Mouse (Mus musculus) liver, embryonic 14.5 days (tissue): ENCODE measurements around the gene Pilrb1. TPM values are rescaled to one million over a fixed set of nuclear protein-coding genes. Genes with fewer than 3 reads are reported as not detected.
"Not testable (repeated sequence)": the region's sequence is repeated elsewhere in the genome, so short reads cannot be mapped to it uniquely, and the experiment has no call there.

Experiments
- ATAC-seq: fragments of 200-750 bp; cut with Nextera tagmentation; 2 replicates; pipeline ENCODE4 v1.8.0; 2017; ENCODE audit warnings: moderate number of reproducible peaks, mild to moderate bottlenecking, moderate library complexity; ENCODE audit not compliant: insufficient read depth
- DNase-seq, 3 experiments: peaks; one replicate each; pipeline ENCODE4 v3.0.0-alpha.2; 2012 to 2013; ENCODE audit warnings: low read depth in 3 of 3, low spot score in 3 of 3
- H3K27ac ChIP-seq: fragments of 300-500 bp; sonication (generic); 2 replicates; pipeline ENCODE4 v1.5.1; 2014; ENCODE audit warnings: moderate library complexity, mild to moderate bottlenecking, control low read depth, inconsistent platforms
- H3K27me3 ChIP-seq: fragments of 300-500 bp; sonication (generic); 2 replicates; pipeline ENCODE4 v1.6.1; 2014; ENCODE audit warnings: mild to moderate bottlenecking, low read length, moderate library complexity; ENCODE audit not compliant: control insufficient read depth, insufficient read depth
- H3K36me3 ChIP-seq: fragments of 300-500 bp; sonication (generic); replicated peaks from 2 replicates; pipeline ENCODE4 v1.6.1; 2014; ENCODE audit warnings: low read depth; ENCODE audit not compliant: control insufficient read depth, insufficient read depth
- H3K4me1 ChIP-seq, 2 experiments: fragments of 200-500 bp in 1 of 2; fragments of 300-500 bp in 1 of 2; sonication (generic) in 1 of 2; replicated peaks; 2 replicates each; pipeline ENCODE4 v1.6.1; 2012 to 2014; ENCODE audit warnings: antibody characterized with exemption in 1 of 2, inconsistent platforms in 1 of 2, low read length in 1 of 2; ENCODE audit not compliant: control insufficient read depth in 2 of 2, insufficient read depth in 2 of 2
- H3K4me2 ChIP-seq: fragments of 300-500 bp; sonication (generic); 2 replicates; pipeline ENCODE4 v1.6.1; 2014; ENCODE audit warnings: low read depth, mild to moderate bottlenecking, control low read depth, moderate library complexity
- H3K4me3 ChIP-seq, 2 experiments: fragments of 200-500 bp in 1 of 2; fragments of 300-500 bp in 1 of 2; sonication (generic) in 1 of 2; 2 replicates each; pipeline ENCODE4 v1.5.1; 2012 to 2014; ENCODE audit warnings: low read depth in 2 of 2, low read length in 2 of 2, mild to moderate bottlenecking in 2 of 2, control low read depth in 1 of 2, inconsistent platforms in 1 of 2, moderate library complexity in 1 of 2; ENCODE audit not compliant: insufficient read depth in 1 of 2
- H3K9ac ChIP-seq: fragments of 300-500 bp; sonication (generic); replicated peaks from 2 replicates; pipeline ENCODE4 v1.6.1; 2014; ENCODE audit warnings: mild to moderate bottlenecking, control low read depth, moderate library complexity
- H3K9me3 ChIP-seq: fragments of 300-500 bp; sonication (generic); 2 replicates; pipeline ENCODE4 v1.6.1; 2016; ENCODE audit warnings: low read length, mixed read lengths; ENCODE audit not compliant: control insufficient read depth
- CTCF ChIP-seq: IDR thresholded peaks from 2 replicates; pipeline ENCODE4 v1.5.1; 2016; ENCODE audit warnings: antibody characterized with exemption, low read depth, control low read depth
- EP300 ChIP-seq: IDR thresholded peaks from 2 replicates; pipeline ENCODE4 v1.6.1; 2016; ENCODE audit warnings: antibody characterized with exemption, low read depth
- WGBS: fragments of 180-500 bp; shearing (Covaris S2); extraction: QIAGEN DNeasy Blood & Tissue Kit; methylation state at CpG from one replicate; pipeline ENCODE4 v1.1.7; 2014; ENCODE audit not compliant: insufficient replicate concordance; 5-methylcytosine and 5-hydroxymethylcytosine counted together
- polyA plus RNA-seq, 2 experiments: library from polyadenylated mRNA; depleted of rRNA in 1 of 2; stranded (reverse) in 1 of 2; unstranded in 1 of 2; fragments of >200 nt; fragmentation: Nextera tagmentation in 1 of 2; extraction: Ambion mirVana in 1 of 2; gene quantifications; 2 replicates each; pipeline versions ENCODE4 v1.2.1 to v1.2.3; 2012 to 2014

The Pilrb1 gene
- polyA plus RNA-seq, 2 experiments, result 2.2 to 3.1 TPM

DNA sequence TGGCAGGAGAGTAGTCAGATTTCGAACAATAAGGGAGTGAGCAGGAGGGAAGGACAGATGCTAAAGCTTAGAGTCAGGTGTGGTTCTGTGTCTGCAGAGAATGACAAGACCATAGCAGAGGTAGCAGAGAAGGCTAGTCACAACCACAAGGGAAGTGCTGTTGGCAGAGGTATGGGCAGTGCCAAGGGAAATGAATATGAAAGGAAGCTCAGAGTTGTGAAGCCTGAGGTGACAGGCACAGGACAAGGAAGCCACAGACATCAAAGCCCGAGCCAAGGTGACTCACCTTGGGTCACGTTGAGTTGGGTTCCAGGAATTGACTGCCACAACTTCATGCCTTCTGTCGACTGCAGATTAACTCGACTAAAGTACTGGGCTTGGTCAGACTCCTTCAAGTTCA lies 1.0 kb downstream of the Pilrb1 start:
- not testable (repeated sequence) for H3K27me3 ChIP-seq, H3K4me1 ChIP-seq, H3K4me2 ChIP-seq, H3K27ac ChIP-seq, H3K4me3 ChIP-seq, ATAC-seq, DNase-seq, H3K9ac ChIP-seq, H3K36me3 ChIP-seq, H3K9me3 ChIP-seq
- WGBS, result 24% methylated on average over 4 of the region's 5 CpGs

DNA sequence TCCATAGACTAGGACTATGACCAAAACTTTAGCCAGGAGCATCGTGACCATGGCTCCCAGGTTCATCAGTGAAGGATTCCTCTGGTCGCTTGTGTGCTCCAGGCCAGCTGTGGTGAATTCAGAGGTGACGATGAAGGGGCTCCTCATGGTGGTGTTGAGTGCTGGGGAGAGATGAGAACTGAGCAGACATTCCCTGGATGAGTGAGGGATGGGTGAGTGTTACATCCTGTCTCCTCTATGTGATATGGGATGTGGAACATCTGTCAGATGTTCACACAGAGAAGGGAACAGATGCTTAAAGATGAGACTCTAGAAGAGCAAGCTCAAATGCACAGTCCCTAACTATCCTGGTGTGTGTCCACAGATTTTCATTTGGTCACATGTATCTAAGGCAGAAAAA lies 3.0 kb downstream of the Pilrb1 start:
- not testable (repeated sequence) for H3K4me2 ChIP-seq, H3K27me3 ChIP-seq, H3K4me3 ChIP-seq, ATAC-seq, H3K9me3 ChIP-seq, H3K4me1 ChIP-seq, H3K27ac ChIP-seq, H3K9ac ChIP-seq, DNase-seq, H3K36me3 ChIP-seq
- 64% methylated on average over 3 of the region's 3 CpGs for WGBS

DNA sequence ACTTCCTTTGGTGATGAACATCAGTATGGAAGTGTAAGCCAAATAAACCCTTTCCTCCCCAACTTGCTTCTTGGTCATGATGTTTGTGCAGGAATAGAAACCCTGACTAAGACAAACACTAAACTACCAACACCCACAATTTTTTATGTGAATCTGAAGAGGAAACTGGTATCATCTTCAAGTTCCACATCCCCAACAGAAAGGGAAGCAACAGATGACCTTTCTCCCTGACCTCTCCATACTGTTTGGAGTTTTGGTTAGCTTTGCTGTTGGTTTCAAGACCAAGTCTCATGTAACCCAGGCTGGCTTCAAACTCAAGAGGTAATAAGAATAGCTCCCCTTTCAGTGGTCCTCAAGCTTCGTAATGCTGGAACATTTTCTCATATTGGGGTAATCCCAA lies 7.6 kb downstream of the Pilrb1 start:
- not testable (repeated sequence) for H3K4me1 ChIP-seq, ATAC-seq, H3K27ac ChIP-seq, H3K4me2 ChIP-seq, H3K9ac ChIP-seq, H3K36me3 ChIP-seq, H3K9me3 ChIP-seq, H3K4me3 ChIP-seq, H3K27me3 ChIP-seq, DNase-seq
- 72% methylated on average over 1 of the region's 1 CpGs for WGBS

DNA sequence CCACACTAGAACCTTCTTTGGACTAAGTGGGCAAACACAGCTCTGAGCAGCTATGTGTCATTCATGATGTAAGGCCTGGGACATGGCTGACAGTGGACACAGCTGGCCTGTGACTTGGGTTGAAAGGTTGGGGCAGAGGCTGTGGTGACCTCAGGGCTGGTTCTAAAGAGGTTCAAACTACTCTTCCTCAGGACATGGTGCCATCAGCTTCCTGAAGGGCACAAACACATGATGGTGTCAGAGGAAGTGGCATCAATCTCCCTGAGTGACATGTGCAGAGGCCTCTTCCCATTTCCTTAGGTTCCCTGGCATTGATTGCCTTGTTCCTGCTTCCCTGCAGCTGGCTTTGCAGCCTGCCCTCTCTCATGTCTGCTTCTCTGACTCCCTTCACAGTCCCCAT lies 20.8 kb downstream of the Pilrb1 start:
- not testable (repeated sequence) for H3K9me3 ChIP-seq, DNase-seq, ATAC-seq, H3K4me2 ChIP-seq, H3K27ac ChIP-seq, H3K27me3 ChIP-seq, H3K4me3 ChIP-seq, H3K36me3 ChIP-seq, H3K4me1 ChIP-seq, H3K9ac ChIP-seq

DNA sequence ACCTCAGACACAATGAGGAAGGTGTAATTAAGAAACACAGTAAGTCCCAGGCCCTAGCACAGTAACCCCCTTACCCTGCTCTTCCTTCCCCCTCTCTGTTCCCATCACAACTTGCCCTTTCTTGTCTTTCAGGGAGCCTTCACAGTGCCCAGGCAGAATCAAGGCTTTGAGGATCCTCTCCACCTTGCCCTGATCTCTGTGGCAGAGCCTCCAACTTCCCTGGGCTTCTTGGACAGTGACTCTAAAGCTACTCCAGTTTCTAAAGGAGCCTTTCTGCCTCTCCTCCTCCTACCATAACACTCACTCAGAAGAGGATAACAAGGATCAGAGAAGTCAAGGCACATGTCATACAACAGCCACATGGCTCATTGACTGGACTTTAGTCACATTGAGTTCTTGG lies 21.3 kb downstream of the Pilrb1 start:
- H3K36me3 ChIP-seq, result no peaks in the 10 kb centered on the region
- no peak overlapping the region for H3K4me2 ChIP-seq
- no peak for TF ChIP-seq CTCF
- TF ChIP-seq EP300, result no peak
- H3K4me1 ChIP-seq, result no peaks in the 10 kb centered on the region
- H3K9me3 ChIP-seq, result no peaks in the 10 kb centered on the region
- DNase-seq (no peak), ATAC-seq (no peak)
- H3K27ac ChIP-seq, result no peak overlapping the region
- H3K27me3 ChIP-seq, result no peaks in the 10 kb centered on the region
- no peak overlapping the region for H3K9ac ChIP-seq
- H3K4me3 ChIP-seq, result no peak overlapping the region

DNA sequence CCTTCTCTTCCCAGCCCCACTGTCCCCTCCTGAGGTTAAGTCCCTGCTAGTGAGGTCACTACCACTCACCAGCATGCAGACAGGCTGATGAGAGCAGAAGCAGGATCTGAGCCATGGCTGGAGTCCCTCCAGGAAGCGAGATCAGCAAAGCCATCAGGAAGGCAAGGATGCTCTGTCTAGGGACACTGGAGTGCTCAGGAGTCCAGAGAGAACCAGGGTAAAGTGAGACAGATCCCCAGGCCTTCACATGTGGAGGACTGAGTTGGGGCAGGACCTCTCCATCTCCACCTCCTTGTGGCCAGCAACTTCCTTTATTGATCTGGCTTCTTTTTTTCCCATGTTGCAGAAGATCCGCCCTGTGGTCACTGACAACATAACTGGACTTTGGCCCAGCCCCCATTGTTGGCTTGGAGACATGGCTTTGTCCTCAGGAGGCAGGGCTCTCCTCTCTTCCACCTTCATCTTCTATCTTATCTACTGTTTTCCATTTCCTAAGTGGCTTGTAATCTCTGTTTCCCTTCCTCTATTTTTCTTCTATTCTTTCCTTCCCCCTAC lies 21.9 kb downstream of the Pilrb1 start, which contains the start of gene Pilra:
TSS of gene Pilra (minus strand) at position 316 of the 555 bp plus-strand sequence.
- H3K4me3 ChIP-seq, H3K4me1 ChIP-seq, H3K9ac ChIP-seq, H3K27me3 ChIP-seq, H3K9me3 ChIP-seq, H3K27ac ChIP-seq, ATAC-seq, H3K4me2 ChIP-seq, DNase-seq, H3K36me3 ChIP-seq: not testable (repeated sequence)
- 25% methylated on average over 2 of the region's 2 CpGs for WGBS
